Mouse (Mus musculus): ENCODE measurements at regions not wholly inside any gene's neighbourhood (a gene's known extent, or its start where the extent isn't known, plus 50 kb on each side); places are given as distances from the start of the nearest gene placed in this dataset.

DNA sequence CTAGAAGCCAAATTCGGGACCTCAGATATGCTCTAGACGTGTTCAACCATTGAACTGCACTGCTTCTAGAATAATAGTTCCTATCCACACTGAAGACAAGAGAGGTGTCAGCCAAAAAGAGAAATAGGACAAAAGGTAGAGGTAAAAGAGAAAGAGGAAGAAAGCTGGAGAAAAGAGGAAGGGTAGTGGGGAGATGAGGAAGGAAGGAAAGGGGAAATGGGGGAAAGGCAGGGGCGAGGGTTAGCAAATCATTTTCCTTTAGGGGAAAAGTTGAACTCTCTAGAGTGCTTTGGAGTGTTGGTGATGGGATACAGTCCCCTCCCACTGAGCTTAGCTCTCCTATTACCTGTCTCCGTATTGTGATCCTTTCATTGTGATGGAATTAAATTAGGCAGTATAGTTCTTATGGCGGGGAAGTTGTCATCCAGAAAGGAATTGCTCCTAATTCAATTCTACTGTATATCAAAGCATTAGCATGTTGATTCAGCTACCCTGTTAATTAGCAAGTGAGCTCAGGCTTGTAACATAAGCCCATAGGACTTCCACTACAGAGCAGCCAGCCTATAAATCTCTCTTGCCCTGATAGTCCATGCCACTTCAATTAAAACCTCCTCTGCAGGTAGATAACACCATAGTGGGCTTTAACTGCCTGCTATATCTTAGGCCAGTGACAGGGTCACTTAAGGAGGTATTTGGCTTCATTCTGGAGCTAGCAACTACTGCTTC, 379.6 kb downstream of the Mllt3 start:
- TF ChIP-seq CTCF (IDR thresholded peaks at IDR 0.05; ENCODE audit: extremely low read depth, insufficient read depth, low read length) (no peak), POLR2A (IDR thresholded peaks at IDR 0.05; ENCODE audit: extremely low read depth, insufficient read depth, low read length) (no peak)
